Mouse (Mus musculus) ES-Bruce4 (cell line): ENCODE results near the gene Skp2.

Experiments
- CTCF ChIP-seq: IDR thresholded peaks from one replicate; pipeline ENCODE4 v1.8.1; 2011; ENCODE audit warnings: low read depth, low read length
- EP300 ChIP-seq: IDR thresholded peaks from 2 replicates; pipeline ENCODE4 v1.6.1; 2011; ENCODE audit warnings: low read depth, low read length; ENCODE audit not compliant: insufficient read depth
- POLR2A ChIP-seq: IDR thresholded peaks from one replicate; pipeline ENCODE4 v1.8.1; 2011; ENCODE audit warnings: low read length; ENCODE audit not compliant: insufficient read depth

DNA sequence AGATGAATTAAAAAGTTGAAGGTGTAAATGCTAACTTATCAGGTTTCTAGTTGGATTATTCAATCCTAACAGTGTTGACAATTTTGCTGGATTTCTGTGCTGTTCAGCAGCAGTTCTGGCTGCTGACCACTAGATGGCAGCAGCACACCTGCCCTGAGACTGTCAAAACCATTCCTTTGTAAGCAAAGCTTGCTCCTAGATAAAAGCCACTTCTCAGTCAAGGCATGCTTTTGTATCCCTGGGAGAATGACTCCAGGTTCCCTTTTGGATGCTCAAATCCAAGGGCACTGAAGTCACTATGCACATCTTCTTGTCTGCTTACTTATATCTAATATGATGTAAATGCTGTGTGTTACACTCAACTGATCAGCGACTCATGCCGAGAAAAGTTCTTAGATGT lies 35.1 kb downstream of the Skp2 start:
- peak; percentile 96 for TF ChIP-seq CTCF
- no peak for TF ChIP-seq EP300
- no peak for TF ChIP-seq POLR2A
